Mouse (Mus musculus) neural tube, embryonic 13.5 days (tissue): Measurements from ENCODE around the gene Ankrd12. TPM values are rescaled to one million over a fixed set of nuclear protein-coding genes. Genes with fewer than 3 reads are reported as not detected.
A peak's percentile ranks its signal among the peaks of the same experiment; 100 is the strongest.

ENCODE experiments used
- ATAC-seq: fragments of 200-750 bp; cut with Nextera tagmentation; 2 replicates; pipeline ENCODE4 v1.8.0; 2017; ENCODE audit warnings: low read depth, mild to moderate bottlenecking, moderate TSS enrichment, moderate library complexity
- H3K27ac ChIP-seq: fragments of 300-500 bp; sonication (generic); replicated peaks from 2 replicates; pipeline ENCODE4 v1.5.1; 2015; ENCODE audit warnings: moderate library complexity, mild to moderate bottlenecking, inconsistent platforms
- H3K27me3 ChIP-seq: fragments of 300-500 bp; sonication (generic); 2 replicates; pipeline ENCODE4 v1.6.1; 2015; ENCODE audit warnings: mild to moderate bottlenecking, inconsistent platforms
- H3K36me3 ChIP-seq: fragments of 300-500 bp; sonication (generic); 2 replicates; pipeline ENCODE4 v1.6.1; 2015; ENCODE audit warnings: mild to moderate bottlenecking, inconsistent platforms
- H3K4me1 ChIP-seq: fragments of 300-500 bp; sonication (generic); replicated peaks from 2 replicates; pipeline ENCODE4 v1.6.1; 2015; ENCODE audit warnings: inconsistent platforms
- H3K4me2 ChIP-seq: fragments of 300-500 bp; sonication (generic); 2 replicates; pipeline ENCODE4 v1.6.1; 2015; ENCODE audit warnings: inconsistent platforms, mild to moderate bottlenecking, moderate library complexity
- H3K4me3 ChIP-seq: fragments of 300-500 bp; sonication (generic); 2 replicates; pipeline ENCODE4 v1.5.1; 2015; ENCODE audit warnings: mild to moderate bottlenecking, inconsistent platforms
- H3K9ac ChIP-seq: fragments of 300-500 bp; sonication (generic); 2 replicates; pipeline ENCODE4 v1.6.1; 2015; ENCODE audit warnings: moderate library complexity, mild to moderate bottlenecking, inconsistent platforms
- H3K9me3 ChIP-seq: fragments of 300-500 bp; sonication (generic); 2 replicates; pipeline ENCODE4 v1.6.1; 2016; ENCODE audit warnings: inconsistent platforms
- WGBS: fragments of 180-500 bp; shearing (Covaris S2); methylation state at CpG from one replicate; pipeline ENCODE4 v1.1.7; 2015; 5-methylcytosine and 5-hydroxymethylcytosine counted together
- polyA plus RNA-seq: library from polyadenylated mRNA; unstranded; fragments of >200 nt; fragmentation: Nextera tagmentation; extraction: Ambion mirVana; gene quantifications from 2 replicates; pipeline ENCODE4 v1.2.1, GENCODE M21; 2015

Ankrd12 gene
- polyA plus RNA-seq, 1 experiment from 2014 or later: 129 TPM

GRCm38 (mm10) chr17:65958366-65958765 lies 118.5 kb downstream of the Ankrd12 start:
- H3K9me3 ChIP-seq: no peaks in the 10 kb centered on the region
- no peak for ATAC-seq
- no peak overlapping the region for H3K4me2 ChIP-seq
- WGBS: 89% methylated on average over 1 of the region's 1 CpGs
- no peaks in the 10 kb centered on the region for H3K4me1 ChIP-seq
- no peak overlapping the region for H3K4me3 ChIP-seq
- H3K36me3 ChIP-seq: no peaks in the 10 kb centered on the region
- H3K9ac ChIP-seq: no peak overlapping the region
- H3K27me3 ChIP-seq: no peaks in the 10 kb centered on the region
- no peak overlapping the region for H3K27ac ChIP-seq

GRCm38 (mm10) chr17:65957782-65958325 lies 119.0 kb downstream of the Ankrd12 start:
- 89% methylated on average over 8 of the region's 8 CpGs for WGBS
- H3K9me3 ChIP-seq: no peaks in the 10 kb centered on the region
- H3K4me2 ChIP-seq: no peak overlapping the region
- ATAC-seq: no peak
- no peak overlapping the region for H3K4me3 ChIP-seq
- no peak overlapping the region for H3K27ac ChIP-seq
- no peak overlapping the region for H3K9ac ChIP-seq
- no peaks in the 10 kb centered on the region for H3K27me3 ChIP-seq
- no peaks in the 10 kb centered on the region for H3K36me3 ChIP-seq
- H3K4me1 ChIP-seq: no peaks in the 10 kb centered on the region

GRCm38 (mm10) chr17:65956993-65957781 lies 119.7 kb downstream of the Ankrd12 start:
- no peaks in the 10 kb centered on the region for H3K36me3 ChIP-seq
- H3K27me3 ChIP-seq: no peaks in the 10 kb centered on the region
- no peak overlapping the region for H3K9ac ChIP-seq
- ATAC-seq: no peak
- no peak overlapping the region for H3K4me3 ChIP-seq
- H3K4me2 ChIP-seq: no peak overlapping the region
- 85% methylated on average over 14 of the region's 14 CpGs for WGBS
- H3K4me1 ChIP-seq: no peaks in the 10 kb centered on the region
- H3K9me3 ChIP-seq: no peaks in the 10 kb centered on the region
- no peak overlapping the region for H3K27ac ChIP-seq

DNA sequence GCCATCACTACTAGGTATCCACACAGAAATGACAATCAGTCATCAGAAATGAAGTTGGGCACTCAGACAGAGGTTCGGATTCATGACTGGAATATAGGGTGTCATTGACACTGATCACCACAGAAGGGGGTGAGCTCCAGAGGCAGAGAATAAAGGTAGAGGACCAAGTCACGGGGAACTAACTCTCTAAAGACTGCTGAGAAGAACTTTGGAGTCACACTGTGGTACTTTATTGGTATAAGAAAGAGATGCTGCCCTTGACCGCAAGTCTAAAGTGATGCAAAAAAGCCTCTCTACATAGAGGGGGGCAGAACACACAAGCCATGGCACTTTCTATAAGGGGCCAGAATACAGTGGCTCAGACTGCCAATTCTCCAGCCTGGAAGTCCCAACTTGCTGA lies 120.7 kb downstream of the Ankrd12 start:
- no peaks in the 10 kb centered on the region for H3K27me3 ChIP-seq
- H3K9ac ChIP-seq: no peak overlapping the region
- H3K4me3 ChIP-seq: no peak overlapping the region
- H3K9me3 ChIP-seq: no peaks in the 10 kb centered on the region
- H3K27ac ChIP-seq: no peak overlapping the region
- no peak for ATAC-seq
- no peaks in the 10 kb centered on the region for H3K36me3 ChIP-seq
- no peaks in the 10 kb centered on the region for H3K4me1 ChIP-seq
- H3K4me2 ChIP-seq: no peak overlapping the region
- WGBS: 75% methylated on average over 3 of the region's 3 CpGs

- no peak for ATAC-seq
- Histone ChIP-seq H3K9ac (no peak overlapping the region), H3K36me3 (no peaks in the 10 kb centered on the region), H3K27me3 (no peaks in the 10 kb centered on the region), H3K4me1 (peaks cover 14% of the 10 kb centered on the region), H3K9me3 (no peaks in the 10 kb centered on the region), H3K4me3 (no peak overlapping the region), H3K27ac (no peak overlapping the region), H3K4me2 (no peak overlapping the region)
- WGBS: 52% methylated on average over 4 of the region's 4 CpGs
Measured at GRCm38 (mm10) chr17:65953959-65954358, 122.9 kb downstream of the Ankrd12 start.

DNA sequence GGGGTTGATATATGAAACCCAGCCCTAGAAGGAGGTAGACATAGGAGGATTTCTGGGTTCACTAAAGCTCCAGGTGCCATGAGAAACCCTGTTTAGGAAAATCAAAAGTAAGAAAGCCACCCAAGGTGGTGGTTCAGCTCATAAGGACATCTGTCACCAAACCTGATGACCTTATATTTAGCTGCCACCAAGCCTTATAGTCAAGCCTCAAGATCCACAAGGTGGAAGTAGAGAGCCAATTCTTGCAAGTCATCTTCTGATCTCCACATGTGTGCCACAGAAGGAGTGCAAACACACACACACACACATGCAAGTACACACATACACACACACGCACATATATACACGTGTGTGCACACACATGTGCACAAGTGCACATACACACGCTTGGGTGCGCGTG lies 124.8 kb downstream of the Ankrd12 start:
- Histone ChIP-seq H3K36me3 (peaks cover 15% of the 10 kb centered on the region), H3K27ac (no peak overlapping the region), H3K9me3 (no peaks in the 10 kb centered on the region), H3K4me3 (no peak overlapping the region), H3K9ac (no peak overlapping the region), H3K4me1 (peaks cover 15% of the 10 kb centered on the region), H3K27me3 (no peaks in the 10 kb centered on the region), H3K4me2 (no peak overlapping the region)
- no peak for ATAC-seq
- 91% methylated on average over 5 of the region's 5 CpGs for WGBS

DNA sequence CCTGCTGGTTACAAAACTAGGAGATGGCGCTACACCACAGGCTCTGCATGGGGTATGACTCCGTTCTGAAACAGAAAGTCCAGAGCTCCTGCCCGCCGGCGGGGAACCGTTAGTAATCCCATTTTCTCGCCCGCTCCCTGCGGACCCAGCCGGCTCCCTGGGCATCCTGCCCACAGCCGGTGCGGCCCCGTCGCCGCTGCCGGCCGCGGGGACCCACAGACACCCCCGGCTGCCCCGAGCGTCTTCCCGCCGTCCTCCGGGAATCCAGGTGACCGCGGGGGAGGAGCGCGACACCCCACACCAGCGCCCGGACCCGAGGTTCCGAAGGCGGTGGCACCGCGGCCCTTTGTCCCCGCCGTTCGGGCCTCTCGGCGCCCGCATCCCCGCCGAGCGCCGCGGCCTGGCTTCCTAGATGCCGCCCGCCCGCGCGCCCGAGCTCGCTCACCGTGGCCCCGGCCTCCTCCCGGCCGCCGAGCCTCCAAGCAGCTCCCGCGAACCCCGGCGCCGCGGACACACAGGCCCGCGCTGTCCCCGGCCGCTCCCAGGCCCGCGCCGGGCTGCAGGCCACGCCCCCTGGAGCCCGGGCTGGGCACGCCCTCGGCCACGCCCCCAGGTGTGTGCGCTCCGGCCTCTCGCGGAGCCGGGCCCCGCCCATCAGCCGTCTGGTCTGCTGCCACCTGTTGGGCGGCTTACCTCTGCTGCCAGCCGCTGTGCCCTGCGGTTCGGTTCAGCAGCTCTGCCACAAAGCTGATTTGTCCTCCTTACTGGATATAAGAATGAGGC lies 126.1 kb downstream of the Ankrd12 start, which contains the start of gene Twsg1:
TSS of gene Twsg1 (minus strand) at position 605 of the 783 bp plus-strand sequence.
- Histone ChIP-seq H3K9me3 (peaks cover 4% of the 10 kb centered on the region; the same call in 1 of the 2 replicates), H3K27me3 (no peaks in the 10 kb centered on the region)

GRCm38 (mm10) chr17:65950183-65950582 lies 126.7 kb downstream of the Ankrd12 start:
- H3K27me3 ChIP-seq: no peaks in the 10 kb centered on the region
- peak overlapping the region; percentile 91 for H3K27ac ChIP-seq
- H3K4me2 ChIP-seq: peak overlapping the region; percentile 67
- 37% methylated on average over 7 of the region's 7 CpGs for WGBS
- peaks cover 15% of the 10 kb centered on the region for H3K4me1 ChIP-seq
- H3K9me3 ChIP-seq: peaks cover 4% of the 10 kb centered on the region; the same call in 1 of the 2 replicates
- peak; percentile 21 for ATAC-seq
- peak overlapping the region; percentile 94 for H3K4me3 ChIP-seq
- H3K36me3 ChIP-seq: peaks cover 32% of the 10 kb centered on the region
- peak overlapping the region; percentile 94 for H3K9ac ChIP-seq

More for the DNA sequence above, 126.1 kb downstream of the Ankrd12 start, which contains the start of gene Twsg1:
- peak within 1 kb of the TSS; percentile 91 for H3K27ac ChIP-seq
- peak within 1 kb of the TSS; percentile 94 for H3K9ac ChIP-seq
- H3K4me2 ChIP-seq: peak within 1 kb of the TSS; percentile 67
- H3K4me1 ChIP-seq: peaks cover 15% of the 10 kb centered on the region
- H3K36me3 ChIP-seq: peaks cover 26% of the 10 kb centered on the region
- peak; percentile 98 for ATAC-seq
- H3K4me3 ChIP-seq: peak within 1 kb of the TSS; percentile 94
- WGBS: under 1% methylated on average over 80 of the region's 87 CpGs

- Histone ChIP-seq H3K27me3 (no peaks in the 10 kb centered on the region), H3K4me1 (peaks cover 19% of the 10 kb centered on the region), H3K4me2 (no peak overlapping the region), H3K9ac (no peak overlapping the region), H3K9me3 (peaks cover 4% of the 10 kb centered on the region; the same call in 1 of the 2 replicates), H3K36me3 (peaks cover 42% of the 10 kb centered on the region), H3K27ac (no peak overlapping the region), H3K4me3 (no peak overlapping the region)
- 96% methylated on average over 8 of the region's 8 CpGs for WGBS
- ATAC-seq: no peak
Measured at GRCm38 (mm10) chr17:65947307-65947706, 129.6 kb downstream of the Ankrd12 start.

GRCm38 (mm10) chr17:65945420-65945819 lies 131.5 kb downstream of the Ankrd12 start:
- Histone ChIP-seq H3K36me3 (peaks cover 42% of the 10 kb centered on the region), H3K9me3 (peaks cover 4% of the 10 kb centered on the region; the same call in 1 of the 2 replicates), H3K4me2 (no peak overlapping the region), H3K4me3 (no peak overlapping the region), H3K27me3 (no peaks in the 10 kb centered on the region), H3K9ac (no peak overlapping the region), H3K27ac (no peak overlapping the region), H3K4me1 (peaks cover 36% of the 10 kb centered on the region)
- 86% methylated on average over 2 of the region's 2 CpGs for WGBS
- no peak for ATAC-seq

GRCm38 (mm10) chr17:65942394-65942793 lies 134.5 kb downstream of the Ankrd12 start:
- H3K27ac ChIP-seq: no peak overlapping the region

GRCm38 (mm10) chr17:65941275-65941674 lies 135.6 kb downstream of the Ankrd12 start:
- Histone ChIP-seq H3K9ac (no peak overlapping the region; the same call in 1 of the 2 replicates), H3K27ac (no peak overlapping the region), H3K36me3 (peaks cover 33% of the 10 kb centered on the region), H3K4me1 (peaks cover 33% of the 10 kb centered on the region), H3K27me3 (no peaks in the 10 kb centered on the region), H3K4me2 (no peak overlapping the region), H3K9me3 (0 out of 2 replicates have a peak, but pooled peaks cover under 1% of the 10 kb centered on the region), H3K4me3 (no peak overlapping the region)
- 84% methylated on average over 6 of the region's 6 CpGs for WGBS
- ATAC-seq: no peak

More at GRCm38 (mm10) chr17:65942394-65942793, 134.5 kb downstream of the Ankrd12 start:
- Histone ChIP-seq H3K36me3 (peaks cover 33% of the 10 kb centered on the region), H3K4me3 (no peak overlapping the region), H3K9ac (no peak overlapping the region), H3K4me1 (peaks cover 33% of the 10 kb centered on the region), H3K27me3 (no peaks in the 10 kb centered on the region), H3K9me3 (peaks cover 4% of the 10 kb centered on the region; the same call in 1 of the 2 replicates), H3K4me2 (no peak overlapping the region)
- no peak for ATAC-seq
- WGBS: 64% methylated on average over 4 of the region's 4 CpGs
